Mouse (Mus musculus) heart, embryonic 11.5 days (tissue): ENCODE measurements around the gene Tctn3. TPM values are rescaled to one million over a fixed set of nuclear protein-coding genes. Genes with fewer than 3 reads are reported as not detected.
"Not testable (repeated sequence)": the region's sequence is repeated elsewhere in the genome, so short reads cannot be mapped to it uniquely, and the experiment has no call there.

Experiments used
- ATAC-seq: fragments of 200-750 bp; cut with Nextera tagmentation; replicated peaks from 2 replicates; pipeline ENCODE4 v1.8.0; 2017; ENCODE audit warnings: moderate library complexity; ENCODE audit not compliant: insufficient number of reproducible peaks, low FRiP score, low TSS enrichment
- H3K27ac ChIP-seq: fragments of 300-500 bp; sonication (generic); 2 replicates; pipeline ENCODE4 v1.5.1; 2014; ENCODE audit warnings: mild to moderate bottlenecking, low read depth, low read length
- H3K27me3 ChIP-seq: fragments of 300-500 bp; sonication (generic); 2 replicates; pipeline ENCODE4 v1.6.1; 2014; ENCODE audit warnings: mild to moderate bottlenecking, low read length, mixed read lengths; ENCODE audit not compliant: control insufficient read depth, insufficient read depth
- H3K36me3 ChIP-seq: fragments of 300-500 bp; sonication (generic); 2 replicates; pipeline ENCODE4 v1.6.1; 2014; ENCODE audit warnings: mild to moderate bottlenecking, low read length, moderate library complexity, mixed read lengths; ENCODE audit not compliant: control insufficient read depth, insufficient read depth
- H3K4me1 ChIP-seq: fragments of 300-500 bp; sonication (generic); 2 replicates; pipeline ENCODE4 v1.6.1; 2014; ENCODE audit warnings: low read length; ENCODE audit not compliant: control insufficient read depth, insufficient read depth
- H3K4me2 ChIP-seq: fragments of 300-500 bp; sonication (generic); 2 replicates; pipeline ENCODE4 v1.6.1; 2014; ENCODE audit warnings: mild to moderate bottlenecking, moderate library complexity
- H3K4me3 ChIP-seq: fragments of 300-500 bp; sonication (generic); 2 replicates; pipeline ENCODE4 v1.5.1; 2014; ENCODE audit warnings: low read depth, low read length
- H3K9ac ChIP-seq: fragments of 300-500 bp; sonication (generic); 2 replicates; pipeline ENCODE4 v1.6.1; 2014; ENCODE audit warnings: mild to moderate bottlenecking, low read depth, low read length, moderate library complexity
- H3K9me3 ChIP-seq: fragments of 300-500 bp; sonication (generic); replicated peaks from 2 replicates; pipeline ENCODE4 v1.6.1; 2016; ENCODE audit warnings: low read length; ENCODE audit not compliant: control insufficient read depth
- WGBS: fragments of 180-500 bp; shearing (Covaris S2); extraction: QIAGEN DNeasy Blood & Tissue Kit; methylation state at CpG from one replicate; pipeline ENCODE4 v1.1.7; 2014; ENCODE audit not compliant: insufficient replicate concordance; 5-methylcytosine and 5-hydroxymethylcytosine counted together
- polyA plus RNA-seq: library from polyadenylated mRNA; unstranded; fragments of >200 nt; fragmentation: Nextera tagmentation; extraction: Ambion mirVana; gene quantifications from 2 replicates; pipeline ENCODE4 v1.2.1, GENCODE M21; 2014

The Tctn3 gene
- polyA plus RNA-seq, 1 experiment from 2014 or later = 7.6 TPM

DNA sequence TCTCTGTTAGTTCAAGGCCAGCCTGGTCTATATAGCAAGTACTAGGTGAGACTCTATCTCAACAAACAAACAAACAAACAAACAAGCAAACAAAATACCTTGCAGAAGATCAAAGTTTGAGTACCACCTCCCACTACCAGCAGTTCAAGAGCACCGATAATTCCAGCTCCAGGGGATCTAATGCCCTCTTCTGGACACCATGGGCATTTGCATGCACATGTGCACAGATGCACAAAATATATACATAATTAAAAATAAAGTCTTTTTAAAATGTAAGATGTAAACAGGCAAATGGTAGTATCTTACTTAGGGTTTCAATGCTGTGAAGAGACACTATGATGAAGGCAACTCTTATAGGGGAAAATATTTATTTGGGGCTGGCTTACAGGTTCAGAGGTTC is 21.1 kb upstream of the Tctn3 start:
- ATAC-seq = no peak
- Histone ChIP-seq H3K36me3 (no peaks in the 10 kb centered on the region), H3K27me3 (no peaks in the 10 kb centered on the region), H3K9ac (no peak overlapping the region), H3K4me2 (no peak overlapping the region), H3K4me1 (no peaks in the 10 kb centered on the region), H3K27ac (no peak overlapping the region), H3K4me3 (no peak overlapping the region), H3K9me3 (no peaks in the 10 kb centered on the region)
- WGBS = 58% methylated on average over 1 of the region's 1 CpGs

DNA sequence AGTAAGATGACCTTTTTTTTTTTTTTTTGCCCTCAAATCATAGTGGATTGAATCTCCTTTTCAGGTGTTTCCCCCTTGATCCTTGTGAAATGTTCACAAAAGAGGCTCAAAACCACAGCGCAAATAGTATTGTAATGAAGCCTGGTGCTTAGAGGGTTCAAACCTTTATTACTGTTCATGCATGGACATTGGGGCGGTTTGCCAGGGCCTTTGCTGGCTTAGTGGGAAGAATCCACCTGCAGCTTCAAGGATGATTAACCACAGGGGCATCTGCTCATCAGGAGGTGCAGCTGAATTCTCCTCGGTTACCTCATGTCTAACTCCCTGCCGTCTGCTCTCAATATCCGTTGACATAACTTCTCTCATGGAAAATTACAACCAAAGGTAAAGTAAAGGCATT is 20.6 kb upstream of the Tctn3 start:
- H3K9me3 ChIP-seq = no peaks in the 10 kb centered on the region
- no peak overlapping the region for H3K4me2 ChIP-seq
- no peak overlapping the region for H3K27ac ChIP-seq
- H3K9ac ChIP-seq = no peak overlapping the region
- 78% methylated on average over 5 of the region's 5 CpGs for WGBS
- H3K4me1 ChIP-seq = no peaks in the 10 kb centered on the region
- H3K4me3 ChIP-seq = no peak overlapping the region
- ATAC-seq = no peak
- H3K27me3 ChIP-seq = no peaks in the 10 kb centered on the region
- H3K36me3 ChIP-seq = no peaks in the 10 kb centered on the region

DNA sequence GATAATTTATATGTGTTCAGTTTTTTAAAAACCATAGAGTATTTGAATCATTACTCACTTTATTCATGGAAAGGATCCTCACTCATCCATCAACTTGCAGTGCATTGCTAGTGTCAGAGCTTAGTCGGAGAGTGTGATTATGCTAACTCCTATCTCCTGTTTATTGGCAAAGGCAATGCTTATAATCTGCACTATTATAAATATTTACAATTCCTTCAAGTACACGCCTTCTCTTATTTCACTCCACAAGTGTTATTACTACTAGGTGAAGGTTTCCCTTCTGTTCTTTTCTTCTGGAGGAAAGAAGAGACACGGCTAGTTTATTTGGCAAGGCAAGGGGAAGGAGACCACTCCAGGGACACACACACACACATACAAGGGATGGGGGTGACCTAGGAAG is 20.2 kb upstream of the Tctn3 start:
- ATAC-seq = no peak
- Histone ChIP-seq H3K9me3 (no peaks in the 10 kb centered on the region), H3K4me3 (no peak overlapping the region), H3K27ac (no peak overlapping the region), H3K9ac (no peak overlapping the region), H3K4me2 (no peak overlapping the region), H3K36me3 (no peaks in the 10 kb centered on the region), H3K27me3 (no peaks in the 10 kb centered on the region), H3K4me1 (no peaks in the 10 kb centered on the region)
- WGBS = 63% methylated on average over 3 of the region's 3 CpGs

DNA sequence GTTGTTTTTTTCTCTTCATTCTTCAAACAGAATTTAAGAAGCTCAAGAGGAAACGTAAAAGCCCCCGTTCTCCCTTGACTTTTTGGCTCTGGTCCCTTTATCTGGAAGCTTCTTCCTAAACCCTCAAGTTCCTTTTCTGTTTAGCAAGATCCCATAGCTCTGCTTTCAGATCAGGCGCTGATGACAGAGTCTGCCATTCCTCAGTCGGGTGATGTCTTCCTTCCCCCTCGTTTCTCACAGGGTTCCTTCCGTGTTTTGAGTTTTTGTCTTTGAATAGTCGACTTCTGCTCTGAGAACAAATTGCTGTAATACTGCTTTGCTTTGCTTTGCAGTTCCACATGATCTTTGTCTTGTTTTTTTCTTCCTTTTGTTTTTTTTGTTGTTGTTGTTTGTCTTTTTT is 18.6 kb upstream of the Tctn3 start:
- ATAC-seq = no peak
- H3K9me3 ChIP-seq = no peaks in the 10 kb centered on the region
- no peaks in the 10 kb centered on the region for H3K27me3 ChIP-seq
- H3K4me1 ChIP-seq = no peaks in the 10 kb centered on the region
- no peak overlapping the region for H3K4me2 ChIP-seq
- no peak overlapping the region for H3K27ac ChIP-seq
- 53% methylated on average over 7 of the region's 7 CpGs for WGBS
- H3K4me3 ChIP-seq = no peak overlapping the region
- no peak overlapping the region for H3K9ac ChIP-seq
- no peaks in the 10 kb centered on the region for H3K36me3 ChIP-seq

DNA sequence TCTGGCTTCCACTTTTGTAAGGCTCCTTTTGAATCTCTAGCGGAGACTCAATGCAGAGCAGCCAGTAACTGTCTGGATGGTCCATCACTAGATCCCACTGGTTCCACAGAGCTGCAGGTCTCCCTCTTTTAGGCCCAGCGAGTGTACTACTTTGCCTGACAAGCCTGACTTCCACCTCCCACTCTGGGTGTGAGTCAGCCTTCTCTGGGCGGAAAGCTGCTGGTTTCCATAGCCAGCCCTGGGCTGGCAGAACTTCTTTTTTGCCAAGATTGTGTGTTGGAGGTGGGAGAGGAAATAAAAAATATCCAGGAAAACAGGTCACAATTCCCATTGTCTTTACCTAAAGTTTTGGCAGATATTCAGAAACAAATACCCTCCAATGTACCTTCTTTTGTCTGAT is 18.1 kb upstream of the Tctn3 start:
- H3K27me3 ChIP-seq = no peaks in the 10 kb centered on the region
- H3K4me3 ChIP-seq = no peak overlapping the region
- no peaks in the 10 kb centered on the region for H3K4me1 ChIP-seq
- 68% methylated on average over 3 of the region's 3 CpGs for WGBS
- H3K27ac ChIP-seq = no peak overlapping the region
- ATAC-seq = no peak
- no peaks in the 10 kb centered on the region for H3K36me3 ChIP-seq
- H3K4me2 ChIP-seq = no peak overlapping the region
- H3K9me3 ChIP-seq = no peaks in the 10 kb centered on the region
- no peak overlapping the region for H3K9ac ChIP-seq

DNA sequence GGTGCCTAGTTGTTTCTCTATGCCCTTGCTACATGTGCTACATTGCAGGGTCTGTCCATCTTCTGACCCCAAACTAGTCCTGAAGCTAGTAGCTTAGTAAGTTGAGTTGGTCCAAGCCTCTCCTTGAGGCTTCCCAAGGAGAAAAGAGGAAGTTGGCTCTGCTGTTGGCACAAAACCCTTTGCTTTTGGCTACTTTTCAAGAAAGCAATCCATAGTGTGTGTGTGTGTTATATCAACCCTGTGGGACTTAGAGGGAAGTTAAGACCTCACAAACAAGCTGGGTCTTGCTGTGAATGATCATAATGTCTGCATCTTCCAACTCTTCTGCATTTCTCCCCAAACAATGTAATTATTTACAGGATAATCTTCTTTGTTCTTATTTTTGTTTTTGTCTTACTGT is 16.9 kb upstream of the Tctn3 start:
- no peak overlapping the region for H3K9ac ChIP-seq
- no peak overlapping the region for H3K4me2 ChIP-seq
- no peaks in the 10 kb centered on the region for H3K4me1 ChIP-seq
- H3K36me3 ChIP-seq = no peaks in the 10 kb centered on the region
- no peak overlapping the region for H3K4me3 ChIP-seq
- no peak for ATAC-seq
- H3K27me3 ChIP-seq = no peaks in the 10 kb centered on the region
- H3K27ac ChIP-seq = no peak overlapping the region
- no peaks in the 10 kb centered on the region for H3K9me3 ChIP-seq

DNA sequence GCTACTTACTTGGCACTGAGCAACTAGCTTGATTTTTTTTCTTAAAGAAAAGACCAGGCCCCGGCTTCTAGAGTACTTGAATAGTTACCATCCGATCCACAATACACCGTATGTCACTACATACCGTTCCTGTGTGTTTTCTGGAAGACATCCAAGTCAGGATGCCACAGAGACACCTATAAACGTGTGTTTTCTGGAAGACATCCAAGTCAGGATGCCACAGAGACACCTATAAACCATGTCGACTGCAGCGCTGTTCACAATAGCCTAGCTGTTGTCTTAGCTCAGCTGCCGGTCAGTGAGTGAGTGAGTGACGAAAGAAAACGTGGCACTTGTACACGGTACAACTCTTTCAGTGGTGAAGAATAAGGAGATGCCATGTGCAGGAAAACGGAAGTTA is 13.9 kb upstream of the Tctn3 start:
- ATAC-seq = no peak
- no peak overlapping the region for H3K4me2 ChIP-seq

DNA sequence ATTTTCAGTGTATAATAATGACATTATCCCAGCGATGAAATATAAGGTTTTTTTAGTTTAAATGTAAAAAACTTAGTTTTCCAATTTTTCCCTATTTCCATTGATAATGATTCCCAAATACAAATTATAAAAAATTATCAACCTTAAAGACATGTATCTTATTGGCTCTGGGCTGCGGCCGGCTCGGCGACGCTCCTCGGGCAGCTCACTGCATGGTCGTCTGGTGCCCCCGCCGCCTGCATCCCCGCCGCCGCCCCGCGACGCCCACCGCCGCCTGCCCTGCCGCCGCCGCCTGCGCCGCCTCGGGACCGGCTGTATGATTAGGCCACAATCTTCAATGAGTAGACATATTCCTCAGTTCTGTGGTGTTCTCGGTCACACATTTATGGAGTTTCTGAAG is 9.6 kb upstream of the Tctn3 start:
- H3K9ac ChIP-seq, H3K27ac ChIP-seq, H3K4me1 ChIP-seq, ATAC-seq, H3K9me3 ChIP-seq, H3K4me3 ChIP-seq, H3K4me2 ChIP-seq, H3K27me3 ChIP-seq, H3K36me3 ChIP-seq: not testable (repeated sequence)
- WGBS = 37% methylated on average over 10 of the region's 26 CpGs

More for the DNA sequence above, 13.9 kb upstream of the Tctn3 start:
- no peak overlapping the region for H3K9ac ChIP-seq
- WGBS = 57% methylated on average over 12 of the region's 12 CpGs
- no peak overlapping the region for H3K4me3 ChIP-seq
- no peaks in the 10 kb centered on the region for H3K4me1 ChIP-seq
- H3K36me3 ChIP-seq = no peaks in the 10 kb centered on the region
- no peaks in the 10 kb centered on the region for H3K9me3 ChIP-seq
- H3K27ac ChIP-seq = no peak overlapping the region
- no peaks in the 10 kb centered on the region for H3K27me3 ChIP-seq

DNA sequence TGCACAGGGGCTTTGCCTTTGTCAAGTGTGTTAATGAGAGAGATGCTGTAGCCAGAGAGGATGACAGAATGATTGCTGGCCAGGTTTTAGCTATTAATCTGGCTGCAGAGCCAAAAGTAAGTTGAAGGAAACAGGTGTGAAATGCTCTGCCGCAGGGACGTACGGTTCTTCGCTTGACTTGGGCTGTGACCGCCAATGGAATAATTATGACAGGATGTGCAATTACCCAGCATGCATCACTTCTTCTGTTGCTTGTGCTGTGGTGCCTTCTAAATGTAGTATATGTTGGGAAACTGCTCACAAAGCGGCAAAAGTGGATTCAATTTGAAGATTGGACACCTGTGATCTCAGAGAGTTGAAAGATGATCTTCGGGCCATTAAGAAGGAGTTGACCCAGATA is 4.0 kb upstream of the Tctn3 start:
- no peak overlapping the region for H3K27ac ChIP-seq
- H3K27me3 ChIP-seq = peaks cover 3% of the 10 kb centered on the region; the same call in 1 of the 2 replicates
- no peak for ATAC-seq
- H3K4me1 ChIP-seq = peaks cover 4% of the 10 kb centered on the region; the same call in 1 of the 2 replicates
- no peak overlapping the region for H3K4me2 ChIP-seq
- 80% methylated on average over 7 of the region's 7 CpGs for WGBS
- H3K36me3 ChIP-seq = no peaks in the 10 kb centered on the region
- no peak overlapping the region for H3K4me3 ChIP-seq
- no peaks in the 10 kb centered on the region for H3K9me3 ChIP-seq
- H3K9ac ChIP-seq = no peak overlapping the region
